Comparison of ENCODE assay signal across 8 mouse cellular contexts in the genomic region with DNA sequence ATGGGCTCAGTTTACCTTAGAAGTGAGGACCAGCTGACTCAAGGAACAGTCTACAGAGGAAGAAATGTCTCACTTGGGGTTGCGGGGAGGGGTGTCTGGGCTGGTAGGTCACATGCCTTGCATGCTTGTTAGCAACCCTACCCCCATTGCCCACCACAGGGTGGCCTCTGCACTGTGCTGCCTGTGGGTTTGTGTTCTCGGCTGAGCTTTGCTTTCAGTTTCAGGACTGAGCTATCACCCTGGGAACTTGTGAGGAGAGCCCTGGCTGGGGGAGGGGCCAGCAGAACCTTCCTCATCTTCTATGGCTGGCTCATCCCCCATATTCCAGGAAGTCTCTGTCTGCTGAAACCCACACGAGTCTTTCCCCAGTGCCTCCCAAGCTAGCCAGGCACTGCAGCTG. TPM values are rescaled to one million over a fixed set of nuclear protein-coding genes. Genes with fewer than 3 reads are reported as not detected.
DNase-seq lines count a peak whose midpoint lies in the region; ATAC-seq lines count a peak whose summit lies in the region.

No protein-coding gene starts in this region.

- H3K9me3 ChIP-seq in forebrain, embryonic 11.5 days (ENCODE audit: control insufficient read depth, low read length), result no peaks in the 10 kb centered on the region

- H3K27ac ChIP-seq in forebrain, embryonic 11.5 days (ENCODE audit: low read depth, low read length), result no peak overlapping the region

- H3K4me2 ChIP-seq in forebrain, embryonic 11.5 days (ENCODE audit: low read depth, low read length, severe bottlenecking), result no peak overlapping the region

- DNase-seq in 3T3-L1 (ENCODE audit: low read depth, low spot score) (peak; percentile 44), NIH3T3 (ENCODE audit: low read depth) (peak; percentile 48)
- peak; percentile 39 for DNase-seq in heart, postnatal 4 days
- DNase-seq in lung, adult 18-20 months, result peak; percentile 54 to 60
- DNase-seq in splenic B cell, adult 2 months (ENCODE audit: low read depth, low spot score), result peak; percentile 77
- DNase-seq in ovary, postnatal 36 days (ENCODE audit: low spot score), result no peak
- no peak for DNase-seq in left cerebral cortex, adult 8-10 months (ENCODE audit: low spot score in 2 of 2)
- DNase-seq in forebrain, embryonic 11.5 days (ENCODE audit: low spot score), result no peak

- H3K4me1 ChIP-seq in forebrain, embryonic 11.5 days (replicated peaks; ENCODE audit: control insufficient read depth, insufficient read depth, low read length), result no peaks in the 10 kb centered on the region

- peaks cover 3% of the 10 kb centered on the region; the same call in 1 of the 2 replicates for H3K36me3 ChIP-seq in splenic B cell, adult 2 months (ENCODE audit: control insufficient read depth, insufficient read depth, low read length, poor library complexity, severe bottlenecking)
- no peaks in the 10 kb centered on the region for H3K36me3 ChIP-seq in forebrain, embryonic 11.5 days (ENCODE audit: control insufficient read depth, insufficient read depth, low read length)

- ATAC-seq in forebrain, embryonic 11.5 days (replicated peaks; ENCODE audit: low FRiP score), result no peak

- no peaks in the 10 kb centered on the region for H3K27me3 ChIP-seq in splenic B cell, adult 2 months (ENCODE audit: control insufficient read depth, insufficient read depth, low read length, poor library complexity, severe bottlenecking)
- no peaks in the 10 kb centered on the region for H3K27me3 ChIP-seq in forebrain, embryonic 11.5 days (ENCODE audit: control insufficient read depth, insufficient read depth, low read length)

- WGBS in forebrain, embryonic 11.5 days, result 61% methylated on average over 3 of the region's 3 CpGs

- H3K4me3 ChIP-seq in forebrain, embryonic 11.5 days (ENCODE audit: low read depth, low read length), result no peak overlapping the region

- no peak overlapping the region for H3K9ac ChIP-seq in forebrain, embryonic 11.5 days (ENCODE audit: low read length)

RNA-seq across cellular contexts. Expression of a gene that starts 38.3 kb away (rescaled TPM):
- 10 to 100 TPM; 25.7 to 32.4 TPM for total RNA-seq in heart, postnatal 4 days (2021)
- 1 to 10 TPM; 1.0 to 2.8 (median 1.7) TPM for total RNA-seq in left cerebral cortex, adult 8-10 months (2022)
- 2.7 and 3.2 TPM in 2 replicates for polyA plus RNA-seq in forebrain, embryonic 11.5 days (2014; fragmentation: Nextera tagmentation; extraction: Ambion mirVana)

Comparison
In these comparisons a context has a peak if more than half of its experiments do, and no peak if none do; other contexts are left out.
1. DNase-seq: peak in 3T3-L1 (single experiment), NIH3T3 (single experiment), heart, postnatal 4 days (single experiment), lung, adult 18-20 months (2 of 2) and splenic B cell, adult 2 months (single experiment); none in ovary, postnatal 36 days (single experiment), left cerebral cortex, adult 8-10 months (0 of 2) and forebrain, embryonic 11.5 days (single experiment).
2. RNA of a gene that starts 38.3 kb away (total RNA-seq): 25.7 to 32.4 TPM in heart, postnatal 4 days; 1.0 to 2.8 TPM in left cerebral cortex, adult 8-10 months; every median in the first group is over 4 times any median in the second.